Comparison of ENCODE assay signal across 25 mouse cellular contexts in genomic region chr5:31183678-31184077, GRCm38 (mm10). TPM values are rescaled to one million over a fixed set of nuclear protein-coding genes. Genes with fewer than 3 reads are reported as not detected.
DNase-seq lines count a peak whose midpoint lies in the region; ATAC-seq and TF ChIP-seq lines count a peak whose summit lies in the region.
"Had no signal": no experiment of that assay in that cellular context is flagged by ENCODE, and none has a peak within 500 bp of the region (broad histone marks: within the 10 kb centered on the region; RNA-seq: fewer than 3 reads in every experiment).

No protein-coding gene starts in this region.

- no peak overlapping the region for H3K9ac ChIP-seq in heart, embryonic 12.5 days
- H3K9ac ChIP-seq in liver, embryonic 14.5 days (replicated peaks), result peak overlapping the region; percentile 28; the same call in 1 of the 2 replicates
- no peak overlapping the region for H3K9ac ChIP-seq in kidney, embryonic 15.5 days
- H3K9ac ChIP-seq: embryonic facial prominence, embryonic 15.5 days; heart, embryonic 15.5 days; hindbrain, embryonic 14.5 days; neural tube, embryonic 15.5 days; stomach, embryonic 15.5 days had no signal

- TF ChIP-seq CTCF in liver, embryonic 14.5 days (IDR thresholded peaks at IDR 0.05; ENCODE audit: low read depth), result no peak

- intact Hi-C loops in heart, postnatal 14 days (cut with DNase I), result loop anchor here (10.0 kb wide), 1 partner anchor 141 kb away; no protein-coding TSS in a partner anchor

- H3K27ac ChIP-seq in heart, embryonic 12.5 days (ENCODE audit: poor library complexity, severe bottlenecking), result no peak overlapping the region
- H3K27ac ChIP-seq in liver, embryonic 14.5 days, result peak overlapping the region; percentile 76
- no peak overlapping the region for H3K27ac ChIP-seq in kidney, embryonic 15.5 days
- H3K27ac ChIP-seq: embryonic facial prominence, embryonic 15.5 days; forebrain, embryonic 10.5 days; heart, embryonic 15.5 days; hindbrain, embryonic 14.5 days; midbrain, embryonic 10.5 days; neural tube, embryonic 15.5 days; stomach, embryonic 15.5 days had no signal

- peak; percentile 38; the same call in 1 of the 2 replicates for ATAC-seq in heart, embryonic 12.5 days (ENCODE audit: insufficient number of reproducible peaks, low FRiP score)
- peak; percentile 28; the same call in 1 of the 2 replicates for ATAC-seq in erythroblast, adult 5-6 weeks (replicated peaks; ENCODE audit: low FRiP score, poor library complexity, severe bottlenecking)
- peak; percentile 50 for ATAC-seq in liver, embryonic 14.5 days (ENCODE audit: insufficient read depth)
- no peak for ATAC-seq in kidney, embryonic 15.5 days (replicated peaks; ENCODE audit: low FRiP score)
- ATAC-seq: CD4-positive, CD25-positive, alpha-beta regulatory T cell, adult 4 months; forebrain, embryonic 16.5 days had no signal

- H3K4me3 ChIP-seq in heart, embryonic 12.5 days, result no peak overlapping the region
- no peak overlapping the region for H3K4me3 ChIP-seq in liver, embryonic 14.5 days (ENCODE audit: insufficient read depth in 1 of 2, low read depth in 2 of 2, low read length in 2 of 2)
- no peak overlapping the region for H3K4me3 ChIP-seq in kidney, embryonic 15.5 days (replicated peaks)
- H3K4me3 ChIP-seq: embryonic facial prominence, embryonic 15.5 days; forebrain, embryonic 10.5 days; heart, embryonic 15.5 days; midbrain, embryonic 10.5 days; neural tube, embryonic 15.5 days; stomach, embryonic 15.5 days had no signal

- H3K9me3 ChIP-seq in heart, embryonic 12.5 days (replicated peaks), result no peaks in the 10 kb centered on the region
- no peaks in the 10 kb centered on the region for H3K9me3 ChIP-seq in liver, embryonic 14.5 days (ENCODE audit: control insufficient read depth, low read length)
- no peaks in the 10 kb centered on the region for H3K9me3 ChIP-seq in kidney, embryonic 15.5 days (replicated peaks)
- H3K9me3 ChIP-seq: embryonic facial prominence, embryonic 15.5 days; forebrain, embryonic 10.5 days; heart, embryonic 15.5 days; midbrain, embryonic 10.5 days; neural tube, embryonic 15.5 days; stomach, embryonic 15.5 days had no signal

- no peak for DNase-seq in heart, postnatal 14 days
- peak; percentile 67 to 68 (median 67) for DNase-seq in liver, embryonic 14.5 days (ENCODE audit: low read depth in 3 of 3, low spot score in 3 of 3)
- DNase-seq in ovary, postnatal 14 days (ENCODE audit: low spot score), result no peak
- no peak for DNase-seq in frontal cortex, postnatal 25 days (ENCODE audit: low spot score in 2 of 2)
- DNase-seq: adrenal gland, postnatal 10 days; cerebellum, adult 9-10 months; gastrocnemius, postnatal 25 days; heart, postnatal 4 days; kidney, adult 2 months; kidney, postnatal 10 days; lung, adult 18-20 months; lung, postnatal 14 days; thymus, postnatal 36 days had no signal

- no peaks in the 10 kb centered on the region for H3K27me3 ChIP-seq in heart, embryonic 12.5 days (replicated peaks)
- no peaks in the 10 kb centered on the region for H3K27me3 ChIP-seq in liver, embryonic 14.5 days (ENCODE audit: control insufficient read depth, insufficient read depth, low read length)
- no peaks in the 10 kb centered on the region for H3K27me3 ChIP-seq in kidney, embryonic 15.5 days
- H3K27me3 ChIP-seq: embryonic facial prominence, embryonic 15.5 days; heart, embryonic 15.5 days; neural tube, embryonic 15.5 days; stomach, embryonic 15.5 days had no signal

- peaks cover 20% of the 10 kb centered on the region for H3K36me3 ChIP-seq in heart, embryonic 12.5 days
- H3K36me3 ChIP-seq in liver, embryonic 14.5 days (replicated peaks; ENCODE audit: control insufficient read depth, insufficient read depth, low read depth), result peaks cover 18% of the 10 kb centered on the region
- peaks cover 21% of the 10 kb centered on the region for H3K36me3 ChIP-seq in kidney, embryonic 15.5 days

- peak; percentile 74 for TF ChIP-seq EP300 in liver, embryonic 14.5 days (IDR thresholded peaks at IDR 0.05; ENCODE audit: low read depth)

- no peak overlapping the region for H3K4me2 ChIP-seq in heart, embryonic 12.5 days
- peak overlapping the region; percentile 42 for H3K4me2 ChIP-seq in liver, embryonic 14.5 days (ENCODE audit: low read depth)
- H3K4me2 ChIP-seq in kidney, embryonic 15.5 days, result no peak overlapping the region
- H3K4me2 ChIP-seq: embryonic facial prominence, embryonic 15.5 days; heart, embryonic 15.5 days; hindbrain, embryonic 14.5 days; neural tube, embryonic 15.5 days; stomach, embryonic 15.5 days had no signal

- H3K4me1 ChIP-seq in heart, embryonic 12.5 days (replicated peaks), result 0 out of 2 replicates have a peak, but pooled peaks cover 2% of the 10 kb centered on the region
- H3K4me1 ChIP-seq in liver, embryonic 14.5 days (replicated peaks; ENCODE audit: control insufficient read depth in 2 of 2, insufficient read depth in 2 of 2, low read length in 1 of 2), result peaks cover 21 to 23% of the 10 kb centered on the region in 2 experiments
- H3K4me1 ChIP-seq in kidney, embryonic 15.5 days, result peaks cover 6% of the 10 kb centered on the region; the same call in 1 of the 2 replicates
- H3K4me1 ChIP-seq: stomach, embryonic 15.5 days had no signal

- 35% methylated on average over 4 of the region's 4 CpGs for WGBS in heart, embryonic 12.5 days
- 15% methylated on average over 4 of the region's 4 CpGs for WGBS in liver, embryonic 14.5 days (ENCODE audit: insufficient replicate concordance)
- 64% methylated on average over 4 of the region's 4 CpGs for WGBS in kidney, embryonic 15.5 days

RNA-seq across cellular contexts. Expression of gene Gtf3c2, which starts 3.7 kb away (rescaled TPM):
- 58.8 and 63.7 TPM in 2 replicates for polyA plus RNA-seq in heart, embryonic 12.5 days (2016; fragmentation: Nextera tagmentation; extraction: Ambion mirVana)
- total RNA-seq in heart, postnatal 14 days (2021), result 10 to 100 TPM; 31.9 to 34.5 TPM
- total RNA-seq in erythroblast, adult 5-6 weeks (2015; ENCODE audit: low replicate concordance), result 29.7 and 32.5 TPM in 2 replicates
- 24.8 and 30.7 TPM in 2 replicates for total RNA-seq in erythroblast, adult 5-6 weeks (2017; ENCODE audit: low replicate concordance)
- 31.2 and 31.3 TPM in 2 replicates for polyA plus RNA-seq in liver, embryonic 14.5 days (2012; rRNA removed)
- 22.8 and 25.3 TPM in 2 replicates for polyA plus RNA-seq in liver, embryonic 14.5 days (2014; fragmentation: Nextera tagmentation; extraction: Ambion mirVana)
- polyA plus RNA-seq in kidney, embryonic 15.5 days (2015; fragmentation: Nextera tagmentation; extraction: Ambion mirVana), result 83.0 and 93.5 TPM in 2 replicates

RNA-seq across cellular contexts. Expression of gene Gm29609, which starts 4.0 kb away (rescaled TPM):
- polyA plus RNA-seq in heart, embryonic 12.5 days (2016; fragmentation: Nextera tagmentation; extraction: Ambion mirVana), result 1.0 and 1.3 TPM in 2 replicates
- under 1 TPM; 0.56 to 0.93 TPM for total RNA-seq in heart, postnatal 14 days (2021)
- not detected in 2 replicates for total RNA-seq in erythroblast, adult 5-6 weeks (2015; ENCODE audit: low replicate concordance)
- not detected in 2 replicates for total RNA-seq in erythroblast, adult 5-6 weeks (2017; ENCODE audit: low replicate concordance)
- polyA plus RNA-seq in liver, embryonic 14.5 days (2012; rRNA removed), result 0.90 and 0.92 TPM in 2 replicates
- 0.66 and 0.77 TPM in 2 replicates for polyA plus RNA-seq in liver, embryonic 14.5 days (2014; fragmentation: Nextera tagmentation; extraction: Ambion mirVana)
- polyA plus RNA-seq in kidney, embryonic 15.5 days (2015; fragmentation: Nextera tagmentation; extraction: Ambion mirVana), result 2.0 and 2.1 TPM in 2 replicates

RNA-seq across cellular contexts. Expression of gene Snx17, which starts 9.3 kb away (rescaled TPM):
- polyA plus RNA-seq in heart, embryonic 12.5 days (2016; fragmentation: Nextera tagmentation; extraction: Ambion mirVana), result 112 and 116 TPM in 2 replicates
- 10 to 100 TPM; 66.3 to 67.8 TPM for total RNA-seq in heart, postnatal 14 days (2021)
- total RNA-seq in erythroblast, adult 5-6 weeks (2015; ENCODE audit: low replicate concordance), result 2.9 and 17.1 TPM in 2 replicates
- 12.3 and 15.8 TPM in 2 replicates for total RNA-seq in erythroblast, adult 5-6 weeks (2017; ENCODE audit: low replicate concordance)
- 20.7 and 23.7 TPM in 2 replicates for polyA plus RNA-seq in liver, embryonic 14.5 days (2012; rRNA removed)
- polyA plus RNA-seq in liver, embryonic 14.5 days (2014; fragmentation: Nextera tagmentation; extraction: Ambion mirVana), result 36.4 and 37.6 TPM in 2 replicates
- polyA plus RNA-seq in kidney, embryonic 15.5 days (2015; fragmentation: Nextera tagmentation; extraction: Ambion mirVana), result 140 and 148 TPM in 2 replicates

RNA-seq across cellular contexts. Expression of gene Eif2b4, which starts 9.6 kb away (rescaled TPM):
- 52.3 and 60.5 TPM in 2 replicates for polyA plus RNA-seq in heart, embryonic 12.5 days (2016; fragmentation: Nextera tagmentation; extraction: Ambion mirVana)
- 10 to 100 TPM; 48.4 to 62.3 TPM for total RNA-seq in heart, postnatal 14 days (2021)
- total RNA-seq in erythroblast, adult 5-6 weeks (2015; ENCODE audit: low replicate concordance), result 9.8 and 42.1 TPM in 2 replicates
- 13.5 and 18.7 TPM in 2 replicates for total RNA-seq in erythroblast, adult 5-6 weeks (2017; ENCODE audit: low replicate concordance)
- 20.9 and 29.9 TPM in 2 replicates for polyA plus RNA-seq in liver, embryonic 14.5 days (2012; rRNA removed)
- polyA plus RNA-seq in liver, embryonic 14.5 days (2014; fragmentation: Nextera tagmentation; extraction: Ambion mirVana), result 43.6 and 46.1 TPM in 2 replicates
- 64.9 and 65.9 TPM in 2 replicates for polyA plus RNA-seq in kidney, embryonic 15.5 days (2015; fragmentation: Nextera tagmentation; extraction: Ambion mirVana)

RNA-seq across cellular contexts. Expression of gene Zfp513, which starts 18.4 kb away (rescaled TPM):
- polyA plus RNA-seq in heart, embryonic 12.5 days (2016; fragmentation: Nextera tagmentation; extraction: Ambion mirVana), result 9.9 and 10.5 TPM in 2 replicates
- total RNA-seq in heart, postnatal 14 days (2021), result 10 to 100 TPM in 1 of 2 experiments, 1 to 10 TPM in 1; 9.9 to 10.6 TPM
- total RNA-seq in erythroblast, adult 5-6 weeks (2015; ENCODE audit: low replicate concordance), result 2.3 and 4.8 TPM in 2 replicates
- total RNA-seq in erythroblast, adult 5-6 weeks (2017; ENCODE audit: low replicate concordance), result 5.5 and 5.9 TPM in 2 replicates
- polyA plus RNA-seq in liver, embryonic 14.5 days (2012; rRNA removed), result 8.5 and 8.8 TPM in 2 replicates
- 0.80 and 1.2 TPM in 2 replicates for polyA plus RNA-seq in liver, embryonic 14.5 days (2014; fragmentation: Nextera tagmentation; extraction: Ambion mirVana)
- 9.1 and 11.9 TPM in 2 replicates for polyA plus RNA-seq in kidney, embryonic 15.5 days (2015; fragmentation: Nextera tagmentation; extraction: Ambion mirVana)

Comparison
In these comparisons a context has a peak if more than half of its experiments do, and no peak if none do; other contexts are left out.
1. DNase-seq: peak in liver, embryonic 14.5 days (3 of 3); none in heart, postnatal 14 days (0 of 2), ovary, postnatal 14 days (single experiment) and frontal cortex, postnatal 25 days (0 of 2).